Mouse (Mus musculus) bone marrow macrophage, adult 2 months (primary cell): ENCODE measurements around the gene Zfp563.

ENCODE experiments used
- CTCF ChIP-seq: IDR thresholded peaks from 2 replicates; pipeline ENCODE4 v1.5.1; 2012; ENCODE audit warnings: low read depth, mild to moderate bottlenecking, low read length, moderate library complexity
- POLR2A ChIP-seq: IDR thresholded peaks from 2 replicates; pipeline ENCODE4 v1.6.1; 2012; ENCODE audit warnings: mild to moderate bottlenecking, low read depth, low read length, borderline replicate concordance

DNA sequence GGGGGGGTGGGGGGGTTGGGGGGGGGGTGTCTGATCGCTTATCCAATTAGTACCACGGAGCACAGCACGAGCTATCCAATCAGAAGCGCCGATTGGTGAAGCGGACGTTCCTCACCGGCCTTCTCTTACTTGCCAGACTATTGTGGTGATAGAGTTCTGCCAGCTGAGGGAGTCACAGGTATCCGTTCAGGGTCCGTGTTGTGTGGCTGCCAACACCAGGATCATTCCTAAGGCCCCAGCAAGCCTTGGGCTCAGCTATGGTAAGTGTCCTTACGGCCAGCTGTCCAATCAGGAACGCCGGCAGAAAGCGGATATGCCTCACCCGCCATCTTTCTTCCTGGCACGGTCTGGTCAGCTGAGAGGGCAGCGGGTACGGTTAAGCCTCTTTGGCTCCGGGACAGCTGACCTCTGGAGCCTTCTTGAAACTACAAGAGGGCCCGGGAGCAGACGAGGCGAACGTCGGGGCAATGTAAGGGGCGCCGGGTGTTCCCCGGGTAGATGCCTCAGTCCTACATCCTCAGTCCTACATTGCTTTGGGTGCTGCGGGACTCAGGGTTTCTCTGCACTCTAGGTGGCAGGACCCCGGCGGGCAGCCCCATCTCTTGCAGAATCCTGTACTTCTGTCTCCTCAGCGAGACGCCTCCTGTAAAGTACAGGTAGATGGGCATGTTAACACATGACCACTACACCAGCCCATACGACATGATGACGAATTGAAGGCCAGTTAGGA, at the start of gene Zfp563:
- no peak for TF ChIP-seq POLR2A
- no peak for TF ChIP-seq CTCF
